Mouse (Mus musculus): Measurements from ENCODE around the gene Ophn1. TPM values are rescaled to one million over a fixed set of nuclear protein-coding genes. Genes with fewer than 3 reads are reported as not detected.

The Ophn1 gene
- total RNA-seq (2022) = 1 to 10 TPM; 4.8 to 6.0 (median 5.3) TPM

- DNase-seq (ENCODE audit: low spot score) = peak; percentile 62
Observed at GRCm38 (mm10) chrX:98890406-98891116, at the start of gene Ophn1. TSS of gene Ophn1 (minus strand) at chrX:98891025.

GRCm38 (mm10) chrX:98937555-98938294, 46.9 kb upstream of the Ophn1 start:
- DNase-seq (ENCODE audit: low spot score) = peak; percentile 92

GRCm38 (mm10) chrX:98936707-98937554, 46.1 kb upstream of the Ophn1 start:
- DNase-seq (ENCODE audit: low spot score) = peak; percentile 93

- DNase-seq (ENCODE audit: low spot score) = no peak
Observed at GRCm38 (mm10) chrX:98936101-98936500, 45.3 kb upstream of the Ophn1 start, which contains the start of gene Yipf6. TSS of gene Yipf6 (plus strand) at chrX:98936316.

GRCm38 (mm10) chrX:98919423-98919822, 28.6 kb upstream of the Ophn1 start:
- peak; percentile 37 for DNase-seq (ENCODE audit: low spot score)

- no peak for DNase-seq (ENCODE audit: low spot score)
Observed at GRCm38 (mm10) chrX:98908910-98909309, 18.1 kb upstream of the Ophn1 start.

GRCm38 (mm10) chrX:98904226-98904625, 13.4 kb upstream of the Ophn1 start:
- no peak for DNase-seq (ENCODE audit: low spot score)

- DNase-seq (ENCODE audit: low spot score) = peak; percentile 38
Observed at GRCm38 (mm10) chrX:98898307-98898706, 7.5 kb upstream of the Ophn1 start.

GRCm38 (mm10) chrX:98890072-98890405, 786 bp downstream of the Ophn1 start:
- DNase-seq (ENCODE audit: low spot score) = no peak

GRCm38 (mm10) chrX:98881983-98882382, 8.8 kb downstream of the Ophn1 start:
- no peak for DNase-seq (ENCODE audit: low spot score)

- DNase-seq (ENCODE audit: low spot score) = no peak
Observed at GRCm38 (mm10) chrX:98881085-98881484, 9.7 kb downstream of the Ophn1 start.

- DNase-seq (ENCODE audit: low spot score) = no peak
Observed at GRCm38 (mm10) chrX:98880314-98880713, 10.5 kb downstream of the Ophn1 start.

- no peak for DNase-seq (ENCODE audit: low spot score)
Observed at GRCm38 (mm10) chrX:98875144-98875543, 15.7 kb downstream of the Ophn1 start.

GRCm38 (mm10) chrX:98874086-98874485, 16.7 kb downstream of the Ophn1 start:
- no peak for DNase-seq (ENCODE audit: low spot score)

- no peak for DNase-seq (ENCODE audit: low spot score)
Observed at GRCm38 (mm10) chrX:98872064-98872463, 18.8 kb downstream of the Ophn1 start.

GRCm38 (mm10) chrX:98870541-98870940, 20.3 kb downstream of the Ophn1 start:
- no peak for DNase-seq (ENCODE audit: low spot score)

- DNase-seq (ENCODE audit: low spot score) = no peak
Observed at GRCm38 (mm10) chrX:98869735-98870134, 21.1 kb downstream of the Ophn1 start.

GRCm38 (mm10) chrX:98869165-98869564, 21.7 kb downstream of the Ophn1 start:
- DNase-seq (ENCODE audit: low spot score) = no peak

- DNase-seq (ENCODE audit: low spot score) = no peak
Observed at GRCm38 (mm10) chrX:98860167-98860566, 30.7 kb downstream of the Ophn1 start.

GRCm38 (mm10) chrX:98856046-98856445, 34.8 kb downstream of the Ophn1 start:
- DNase-seq (ENCODE audit: low spot score) = peak; percentile 54

- DNase-seq (ENCODE audit: low spot score) = no peak
Observed at GRCm38 (mm10) chrX:98850869-98851268, 40.0 kb downstream of the Ophn1 start.

- DNase-seq (ENCODE audit: low spot score) = no peak
Observed at GRCm38 (mm10) chrX:98841606-98842005, 49.2 kb downstream of the Ophn1 start.
